ENCODE assay signal across 9 mouse cellular contexts in the genomic region with DNA sequence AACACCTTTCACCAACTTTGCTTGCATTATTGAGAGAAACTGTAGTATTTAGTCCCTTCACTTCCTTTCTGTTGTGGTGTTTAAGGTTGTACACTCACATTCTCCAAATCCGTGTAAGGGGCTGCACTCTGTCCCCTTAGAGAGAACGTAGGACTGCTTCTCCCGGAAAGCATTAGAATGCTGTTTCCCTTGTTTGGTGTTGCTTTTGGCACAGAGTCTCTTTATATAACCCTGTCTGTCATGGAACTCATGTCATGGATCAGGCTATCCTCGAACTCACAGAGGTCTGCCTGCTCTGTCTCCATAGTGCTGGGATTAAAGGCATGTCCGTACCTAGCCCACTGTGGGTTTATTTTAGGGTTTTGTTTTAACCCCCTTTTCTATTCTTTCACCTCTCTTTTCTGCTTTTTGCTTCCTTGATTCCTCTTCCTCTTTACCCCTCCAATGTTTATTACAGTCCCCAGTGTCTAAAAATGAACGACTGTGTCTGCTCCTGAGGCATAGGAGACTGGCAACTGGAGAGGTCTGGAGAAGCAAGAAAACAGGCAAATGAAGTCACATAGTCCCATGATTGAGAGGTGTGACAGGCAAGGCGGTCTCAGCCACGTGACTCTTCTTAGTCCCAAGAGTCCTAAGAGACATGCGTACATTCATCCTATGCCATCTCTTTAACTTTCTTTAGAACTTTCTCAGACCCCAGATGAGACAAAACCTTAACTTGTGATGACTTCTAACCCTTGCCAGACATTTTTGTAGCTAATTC.
A peak's percentile ranks its signal among the peaks of the same experiment; 100 is the strongest.
DNase-seq lines count a peak whose midpoint lies in the region; ATAC-seq and TF ChIP-seq lines count a peak whose summit lies in the region.
"Had no signal": no experiment of that assay in that cellular context is flagged by ENCODE, and none has a peak within 500 bp of the region (broad histone marks: within the 10 kb centered on the region; RNA-seq: fewer than 3 reads in every experiment).

No protein-coding gene starts in this region.

- ATAC-seq in hindbrain, embryonic 14.5 days (ENCODE audit: low FRiP score): no peak
- ATAC-seq in midbrain, embryonic 16.5 days: no peak; the same call in 1 of the 2 replicates

- H3K4me2 ChIP-seq in hindbrain, embryonic 14.5 days (replicated peaks): peak overlapping the region; percentile 61
- peak overlapping the region; percentile 79 for H3K4me2 ChIP-seq in midbrain, embryonic 16.5 days (ENCODE audit: low read length)

- no peak for TF ChIP-seq POLR2A in thymus, adult 2 months (IDR thresholded peaks at IDR 0.05; ENCODE audit: control insufficient read depth, extremely low read depth, insufficient read depth, low read length, poor library complexity)

- H3K9ac ChIP-seq in hindbrain, embryonic 14.5 days: peak overlapping the region; percentile 60; the same call in 1 of the 2 replicates
- no peak overlapping the region for H3K9ac ChIP-seq in midbrain, embryonic 16.5 days (ENCODE audit: low read depth, low read length)

- WGBS in embryonic facial prominence, embryonic 10.5 days: 57% methylated on average over 9 of the region's 9 CpGs
- WGBS in hindbrain, embryonic 14.5 days: 53% methylated on average over 9 of the region's 9 CpGs
- 49% methylated on average over 9 of the region's 9 CpGs for WGBS in midbrain, embryonic 16.5 days
- WGBS in thymus, adult 2 months: 85% methylated on average over 9 of the region's 9 CpGs

- no peaks in the 10 kb centered on the region for H3K9me3 ChIP-seq in embryonic facial prominence, embryonic 10.5 days
- H3K9me3 ChIP-seq in hindbrain, embryonic 14.5 days (ENCODE audit: control insufficient read depth, low read length): no peaks in the 10 kb centered on the region
- no peaks in the 10 kb centered on the region for H3K9me3 ChIP-seq in midbrain, embryonic 16.5 days (replicated peaks; ENCODE audit: control insufficient read depth, low read length, poor library complexity, severe bottlenecking)

- DNase-seq in layer of hippocampus, adult 9-11 months: peak; percentile 22
- no peak for DNase-seq in layer of hippocampus, postnatal 14 days (ENCODE audit: low spot score in 2 of 2)
- no peak for DNase-seq in embryonic facial prominence, embryonic 10.5 days (ENCODE audit: low spot score)
- no peak for DNase-seq in hindbrain, embryonic 14.5 days (ENCODE audit: low spot score)
- DNase-seq in right cerebral cortex, adult 18-20 months: no peak
- no peak for DNase-seq in adrenal gland, adult 8-10 months
- DNase-seq in thymus, adult 2 months: no peak

- no peak overlapping the region for H3K4me3 ChIP-seq in embryonic facial prominence, embryonic 10.5 days
- H3K4me3 ChIP-seq in hindbrain, embryonic 14.5 days (replicated peaks; ENCODE audit: low read length): no peak overlapping the region
- H3K4me3 ChIP-seq in midbrain, embryonic 16.5 days (ENCODE audit: low read depth, low read length): no peak overlapping the region
- no peak overlapping the region for H3K4me3 ChIP-seq in thymus, adult 2 months (ENCODE audit: control insufficient read depth, insufficient read depth, low read length)
- H3K4me3 ChIP-seq: erythroblast, embryonic 14.5 days had no signal

- peak overlapping the region; percentile 68; the same call in 1 of the 2 replicates for H3K27ac ChIP-seq in embryonic facial prominence, embryonic 10.5 days (replicated peaks)
- H3K27ac ChIP-seq in hindbrain, embryonic 14.5 days: peak overlapping the region; percentile 63; the same call in 1 of the 2 replicates
- H3K27ac ChIP-seq in midbrain, embryonic 16.5 days (ENCODE audit: low read length): no peak overlapping the region; the same call in 1 of the 2 replicates
- no peak overlapping the region for H3K27ac ChIP-seq in thymus, adult 2 months (ENCODE audit: control insufficient read depth, insufficient read depth, low read length)

- peaks cover 51% of the 10 kb centered on the region for H3K4me1 ChIP-seq in embryonic facial prominence, embryonic 10.5 days
- H3K4me1 ChIP-seq in hindbrain, embryonic 14.5 days (replicated peaks; ENCODE audit: control insufficient read depth, insufficient read depth, low read length): peaks cover 4% of the 10 kb centered on the region
- H3K4me1 ChIP-seq in midbrain, embryonic 16.5 days (ENCODE audit: control insufficient read depth, insufficient read depth, low read length): peaks cover 13% of the 10 kb centered on the region
- H3K4me1 ChIP-seq in thymus, adult 2 months (replicated peaks; ENCODE audit: control insufficient read depth, insufficient read depth, low read length): peaks cover 4% of the 10 kb centered on the region; the same call in 1 of the 2 replicates

- H3K27me3 ChIP-seq in embryonic facial prominence, embryonic 10.5 days (replicated peaks; ENCODE audit: low read depth, poor library complexity, severe bottlenecking): no peaks in the 10 kb centered on the region
- no peaks in the 10 kb centered on the region for H3K27me3 ChIP-seq in hindbrain, embryonic 14.5 days (ENCODE audit: control insufficient read depth, insufficient read depth, low read length)
- no peaks in the 10 kb centered on the region for H3K27me3 ChIP-seq in midbrain, embryonic 16.5 days (ENCODE audit: control insufficient read depth, insufficient read depth, low read depth, low read length)
- no peaks in the 10 kb centered on the region for H3K27me3 ChIP-seq in thymus, adult 2 months (ENCODE audit: control insufficient read depth, insufficient read depth, low read length)

- no peak for TF ChIP-seq CTCF in thymus, adult 2 months (IDR thresholded peaks at IDR 0.05; ENCODE audit: borderline replicate concordance, control insufficient read depth, extremely low read depth, insufficient read depth, low read length, poor library complexity)

- no peaks in the 10 kb centered on the region for H3K36me3 ChIP-seq in embryonic facial prominence, embryonic 10.5 days (replicated peaks)
- no peaks in the 10 kb centered on the region for H3K36me3 ChIP-seq in hindbrain, embryonic 14.5 days (replicated peaks; ENCODE audit: control insufficient read depth, insufficient read depth)
- no peaks in the 10 kb centered on the region for H3K36me3 ChIP-seq in midbrain, embryonic 16.5 days (ENCODE audit: control insufficient read depth, insufficient read depth, low read length)
- H3K36me3 ChIP-seq in thymus, adult 2 months (ENCODE audit: control insufficient read depth, insufficient read depth, low read length): peaks cover 6% of the 10 kb centered on the region; the same call in 1 of the 2 replicates

Comparison
In these comparisons a context has a peak if more than half of its experiments do, and no peak if none do; other contexts are left out.
1. H3K27ac ChIP-seq: peak in embryonic facial prominence, embryonic 10.5 days (single experiment) and hindbrain, embryonic 14.5 days (single experiment); none in midbrain, embryonic 16.5 days (single experiment) and thymus, adult 2 months (single experiment).